Mouse (Mus musculus) thymus, postnatal 14 days (tissue): Measurements from ENCODE around the gene Col9a2.

Experiments
- DNase-seq: peaks from one replicate; pipeline ENCODE4 v3.0.0; 2021

The Col9a2 gene

GRCm38 (mm10) chr4:121039331-121040115, at the start of gene Col9a2:
Gene Col9a2, plus strand, starts transcription at chr4:121039385.
- no peak for DNase-seq

- no peak for DNase-seq
These were observed 46.9 kb upstream of the Col9a2 start for GRCm38 (mm10) chr4:120992284-120992683.

GRCm38 (mm10) chr4:120993025-120993424, 46.2 kb upstream of the Col9a2 start:
- DNase-seq = no peak

DNA sequence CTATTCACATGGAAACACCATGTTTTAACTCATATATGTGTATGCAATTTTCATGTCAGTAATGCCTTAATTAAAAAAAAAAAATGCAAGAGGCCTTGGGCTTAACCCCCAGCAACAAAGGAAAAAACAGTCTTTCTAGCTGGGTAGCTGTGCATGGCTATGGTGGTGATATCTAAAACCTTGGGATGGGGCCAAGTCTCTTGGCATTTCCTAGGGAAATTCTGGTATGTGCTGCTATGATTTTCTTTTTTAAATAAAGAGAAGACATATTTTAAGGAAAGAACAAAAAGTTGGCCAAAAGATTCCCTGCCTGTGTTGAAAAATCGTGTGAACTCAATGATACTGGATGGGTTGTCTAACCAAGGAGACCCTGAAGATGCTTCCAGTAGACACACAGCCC, 43.3 kb upstream of the Col9a2 start:
- DNase-seq = no peak

GRCm38 (mm10) chr4:121001042-121001441, 38.1 kb upstream of the Col9a2 start:
- DNase-seq = peak; percentile 27

- DNase-seq = no peak
These were observed 37.5 kb upstream of the Col9a2 start for GRCm38 (mm10) chr4:121001659-121002058.

GRCm38 (mm10) chr4:121002400-121003171, 36.6 kb upstream of the Col9a2 start:
- DNase-seq = peak; percentile 54

DNA sequence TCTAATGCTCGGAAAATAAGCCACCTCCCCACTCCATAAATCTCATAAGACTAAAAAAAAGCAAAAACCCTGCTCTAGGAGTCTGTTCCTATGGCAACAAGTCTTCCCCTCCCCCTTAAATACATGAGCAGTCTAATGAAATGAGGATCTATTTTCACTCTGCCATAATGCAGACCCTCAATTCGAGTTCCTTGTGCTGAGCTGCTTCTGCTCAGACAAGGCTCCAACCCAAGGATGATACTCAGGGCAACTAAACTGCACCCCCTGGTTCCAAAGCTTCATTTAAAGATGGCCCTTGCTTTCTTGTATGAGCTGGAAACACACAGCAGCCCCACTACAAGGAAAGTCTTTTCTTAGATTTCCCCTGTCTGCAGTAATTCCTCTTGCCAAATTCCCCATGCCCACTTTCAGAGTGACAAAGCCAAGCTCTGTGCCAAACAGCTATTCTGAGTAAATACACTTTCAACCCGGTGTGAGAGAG, 35.5 kb upstream of the Col9a2 start:
- DNase-seq = no peak

DNA sequence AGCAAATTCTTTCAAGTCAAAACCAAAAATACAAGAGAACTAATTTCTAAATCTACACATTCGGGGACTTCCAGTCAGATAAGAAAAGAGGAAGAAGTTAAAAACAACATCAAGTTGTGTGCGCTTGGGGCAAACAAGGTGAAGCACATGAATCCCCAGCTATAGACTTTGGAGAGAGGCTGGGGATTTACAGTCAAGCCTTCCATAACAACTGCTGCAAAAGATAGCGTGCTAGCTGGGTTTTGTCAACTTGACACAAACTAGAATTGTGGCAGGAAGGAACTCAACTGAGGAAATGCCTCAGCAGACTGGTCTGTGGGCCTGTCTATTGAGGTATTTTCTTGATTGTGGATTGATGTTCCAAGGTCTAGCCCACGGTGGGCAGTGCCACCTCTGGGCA, 34.5 kb upstream of the Col9a2 start:
- DNase-seq = no peak

DNA sequence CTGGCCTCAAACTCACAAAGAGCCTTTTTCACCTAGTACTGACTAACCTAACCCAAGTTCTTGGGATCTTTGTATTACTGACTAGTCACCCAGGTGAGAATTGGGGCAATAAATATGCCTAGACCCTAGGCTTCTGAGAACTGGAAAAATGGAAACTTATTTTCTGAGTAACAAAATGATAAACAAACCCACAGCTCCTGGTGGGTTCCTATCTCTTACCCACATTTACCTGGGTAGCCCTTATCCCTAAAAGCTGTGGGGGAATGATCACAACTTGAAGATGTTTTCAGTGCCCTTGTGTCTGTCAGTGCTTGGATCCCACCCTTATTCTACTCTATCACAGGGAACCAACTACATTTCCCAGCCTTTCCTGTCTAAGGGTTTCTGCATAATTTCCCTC, 32.2 kb upstream of the Col9a2 start:
- no peak for DNase-seq

- DNase-seq = no peak
These were observed 31.0 kb upstream of the Col9a2 start for GRCm38 (mm10) chr4:121008071-121008745.

GRCm38 (mm10) chr4:121009151-121009550, 30.0 kb upstream of the Col9a2 start:
- no peak for DNase-seq

GRCm38 (mm10) chr4:121010770-121011549, 28.2 kb upstream of the Col9a2 start:
- no peak for DNase-seq

GRCm38 (mm10) chr4:121014594-121015267, 24.5 kb upstream of the Col9a2 start:
- DNase-seq = no peak

DNA sequence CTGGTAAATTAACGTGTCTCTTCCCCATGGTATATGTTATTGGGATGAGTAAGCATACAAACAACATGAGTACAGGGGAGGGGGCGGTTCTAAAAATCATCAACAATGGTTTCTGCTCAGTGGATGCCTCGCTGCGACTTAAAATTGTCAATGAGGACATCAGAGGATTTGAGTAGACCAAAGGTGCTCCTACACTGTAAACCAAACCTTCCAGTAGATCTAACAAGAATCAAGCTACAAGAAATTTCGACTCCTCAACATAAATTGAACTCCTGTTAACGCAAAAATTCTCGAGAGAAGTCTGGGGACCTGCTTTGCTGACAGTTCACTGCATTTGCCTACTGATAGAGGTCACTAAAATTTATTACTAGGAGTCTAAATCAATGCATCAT, 23.9 kb upstream of the Col9a2 start:
- no peak for DNase-seq

- DNase-seq = peak; percentile 13
These were observed 22.9 kb upstream of the Col9a2 start for GRCm38 (mm10) chr4:121016021-121016898.

- peak; percentile 99 for DNase-seq
These were observed 22.1 kb upstream of the Col9a2 start, which contains the start of gene Smap2 for GRCm38 (mm10) chr4:121016928-121017657. Gene Smap2, minus strand, starts transcription at chr4:121017247.

GRCm38 (mm10) chr4:121018250-121018649, 20.9 kb upstream of the Col9a2 start:
- no peak for DNase-seq

DNA sequence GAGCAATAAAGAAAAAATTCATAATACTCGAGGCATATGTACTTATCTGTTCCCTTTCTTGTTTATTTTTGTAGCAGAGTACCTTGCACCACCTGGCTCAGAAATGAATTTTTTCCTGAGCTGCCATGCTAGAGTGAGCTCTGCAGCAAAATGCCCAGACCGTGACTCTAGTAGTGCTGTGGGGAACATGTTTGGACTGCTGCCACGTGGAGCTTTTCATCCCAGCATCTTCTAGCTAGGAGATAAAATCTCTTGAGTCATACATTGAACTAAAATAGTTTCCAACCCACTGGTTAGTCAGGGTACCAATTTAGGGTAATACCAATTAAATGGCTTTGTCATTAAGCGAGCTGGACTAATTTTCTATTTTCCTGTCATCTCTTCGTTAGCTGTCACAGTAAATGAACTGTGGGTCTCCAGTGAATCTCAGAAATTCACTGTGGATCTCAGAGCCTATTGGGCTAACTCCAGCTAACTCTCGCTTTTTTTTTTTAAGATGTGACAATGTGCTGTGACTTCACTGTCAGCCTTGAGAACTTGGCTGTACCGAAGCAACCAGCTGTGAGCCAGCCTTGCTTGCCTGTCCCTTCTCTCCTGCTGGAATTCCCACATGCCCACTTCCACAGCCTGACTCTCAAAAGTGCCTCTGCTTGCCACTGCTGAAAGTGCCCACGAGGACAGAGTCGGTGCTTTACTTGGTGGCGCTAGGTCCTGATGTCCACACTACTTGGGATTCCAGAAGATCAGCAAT, 19.0 kb upstream of the Col9a2 start:
- DNase-seq = no peak
